Mouse (Mus musculus): Measurements from ENCODE around the gene Nrg4. TPM values are rescaled to one million over a fixed set of nuclear protein-coding genes. Genes with fewer than 3 reads are reported as not detected.
"Not testable (repeated sequence)": the region's sequence is repeated elsewhere in the genome, so short reads cannot be mapped to it uniquely, and the experiment has no call there.

Gene Nrg4
- polyA plus RNA-seq, 1 experiment from 2014 or later: 1.2 TPM

- H3K27ac ChIP-seq (ENCODE audit: low read length): no peak overlapping the region
- WGBS: 50% methylated on average over 5 of the region's 5 CpGs
These were observed 54.6 kb downstream of the Nrg4 start for GRCm38 (mm10) chr9:55271960-55272560.

GRCm38 (mm10) chr9:55264356-55265302 lies 62.0 kb downstream of the Nrg4 start:
- no peak overlapping the region for H3K4me3 ChIP-seq (ENCODE audit: low read length)
- whole genome bisulfite sequencing: 51% methylated on average over 8 of the region's 8 CpGs
- no peaks in the 10 kb centered on the region for H3K9me3 ChIP-seq (replicated peaks; ENCODE audit: control insufficient read depth, low read length)
- no peak overlapping the region for H3K27ac ChIP-seq (ENCODE audit: low read length)
- H3K27me3 ChIP-seq (ENCODE audit: control insufficient read depth, insufficient read depth, low read length): no peaks in the 10 kb centered on the region
- no peak for ATAC-seq (replicated peaks; ENCODE audit: extremely low read depth, insufficient read depth, low FRiP score)
- no peak overlapping the region for H3K9ac ChIP-seq (ENCODE audit: low read length)
- no peak overlapping the region for H3K4me2 ChIP-seq (ENCODE audit: low read depth, low read length)
- no peaks in the 10 kb centered on the region for H3K4me1 ChIP-seq (ENCODE audit: control insufficient read depth, insufficient read depth, low read length)
- no peaks in the 10 kb centered on the region for H3K36me3 ChIP-seq (ENCODE audit: control insufficient read depth, insufficient read depth)

More at GRCm38 (mm10) chr9:55271960-55272560, 54.6 kb downstream of the Nrg4 start:
- H3K4me3 ChIP-seq (ENCODE audit: low read length): no peak overlapping the region
- H3K9me3 ChIP-seq (replicated peaks; ENCODE audit: control insufficient read depth, low read length): no peaks in the 10 kb centered on the region
- H3K9ac ChIP-seq (ENCODE audit: low read length): no peak overlapping the region
- H3K4me1 ChIP-seq (ENCODE audit: control insufficient read depth, insufficient read depth, low read length): no peaks in the 10 kb centered on the region
- no peaks in the 10 kb centered on the region for H3K27me3 ChIP-seq (ENCODE audit: control insufficient read depth, insufficient read depth, low read length)
- no peaks in the 10 kb centered on the region for H3K36me3 ChIP-seq (ENCODE audit: control insufficient read depth, insufficient read depth)
- H3K4me2 ChIP-seq (ENCODE audit: low read depth, low read length): no peak overlapping the region
- ATAC-seq (replicated peaks; ENCODE audit: extremely low read depth, insufficient read depth, low FRiP score): no peak

- Histone ChIP-seq H3K9me3 (replicated peaks; ENCODE audit: control insufficient read depth, low read length) (no peaks in the 10 kb centered on the region), H3K4me3 (ENCODE audit: low read length) (no peak overlapping the region), H3K9ac (ENCODE audit: low read length) (no peak overlapping the region), H3K27ac (ENCODE audit: low read length) (no peak overlapping the region), H3K4me2 (ENCODE audit: low read depth, low read length) (no peak overlapping the region), H3K36me3 (ENCODE audit: control insufficient read depth, insufficient read depth) (no peaks in the 10 kb centered on the region), H3K27me3 (ENCODE audit: control insufficient read depth, insufficient read depth, low read length) (no peaks in the 10 kb centered on the region), H3K4me1 (ENCODE audit: control insufficient read depth, insufficient read depth, low read length) (no peaks in the 10 kb centered on the region)
- 69% methylated on average over 6 of the region's 6 CpGs for WGBS
- ATAC-seq (replicated peaks; ENCODE audit: extremely low read depth, insufficient read depth, low FRiP score): no peak
These were observed 66.9 kb downstream of the Nrg4 start for GRCm38 (mm10) chr9:55259741-55260140.

- 79% methylated on average over 2 of the region's 2 CpGs for WGBS
- no peak overlapping the region for H3K27ac ChIP-seq (ENCODE audit: low read length)
- H3K4me2 ChIP-seq (ENCODE audit: low read depth, low read length): no peak overlapping the region
- ATAC-seq (replicated peaks; ENCODE audit: extremely low read depth, insufficient read depth, low FRiP score): no peak
- no peaks in the 10 kb centered on the region for H3K36me3 ChIP-seq (ENCODE audit: control insufficient read depth, insufficient read depth)
- no peaks in the 10 kb centered on the region for H3K4me1 ChIP-seq (ENCODE audit: control insufficient read depth, insufficient read depth, low read length)
- H3K4me3 ChIP-seq (ENCODE audit: low read length): no peak overlapping the region
- no peaks in the 10 kb centered on the region for H3K9me3 ChIP-seq (replicated peaks; ENCODE audit: control insufficient read depth, low read length)
- no peaks in the 10 kb centered on the region for H3K27me3 ChIP-seq (ENCODE audit: control insufficient read depth, insufficient read depth, low read length)
- H3K9ac ChIP-seq (ENCODE audit: low read length): no peak overlapping the region
These were observed 69.5 kb downstream of the Nrg4 start for GRCm38 (mm10) chr9:55257105-55257504.

- H3K9ac ChIP-seq (ENCODE audit: low read length): no peak overlapping the region
- no peaks in the 10 kb centered on the region for H3K27me3 ChIP-seq (ENCODE audit: control insufficient read depth, insufficient read depth, low read length)
- WGBS: 57% methylated on average over 4 of the region's 4 CpGs
- H3K4me1 ChIP-seq (ENCODE audit: control insufficient read depth, insufficient read depth, low read length): no peaks in the 10 kb centered on the region
- H3K27ac ChIP-seq (ENCODE audit: low read length): no peak overlapping the region
- no peak for ATAC-seq (replicated peaks; ENCODE audit: extremely low read depth, insufficient read depth, low FRiP score)
- H3K4me3 ChIP-seq (ENCODE audit: low read length): no peak overlapping the region
- H3K4me2 ChIP-seq (ENCODE audit: low read depth, low read length): no peak overlapping the region
- H3K9me3 ChIP-seq (replicated peaks; ENCODE audit: control insufficient read depth, low read length): no peaks in the 10 kb centered on the region
- H3K36me3 ChIP-seq (ENCODE audit: control insufficient read depth, insufficient read depth): no peaks in the 10 kb centered on the region
These were observed 71.0 kb downstream of the Nrg4 start for GRCm38 (mm10) chr9:55255604-55256003.

GRCm38 (mm10) chr9:55255056-55255455 lies 71.6 kb downstream of the Nrg4 start:
- H3K4me3 ChIP-seq (ENCODE audit: low read length): no peak overlapping the region
- no peaks in the 10 kb centered on the region for H3K36me3 ChIP-seq (ENCODE audit: control insufficient read depth, insufficient read depth)
- no peaks in the 10 kb centered on the region for H3K27me3 ChIP-seq (ENCODE audit: control insufficient read depth, insufficient read depth, low read length)
- ATAC-seq (replicated peaks; ENCODE audit: extremely low read depth, insufficient read depth, low FRiP score): no peak
- WGBS: 80% methylated on average over 5 of the region's 5 CpGs
- H3K27ac ChIP-seq (ENCODE audit: low read length): no peak overlapping the region
- H3K9me3 ChIP-seq (replicated peaks; ENCODE audit: control insufficient read depth, low read length): no peaks in the 10 kb centered on the region
- H3K4me2 ChIP-seq (ENCODE audit: low read depth, low read length): no peak overlapping the region
- H3K9ac ChIP-seq (ENCODE audit: low read length): no peak overlapping the region
- no peaks in the 10 kb centered on the region for H3K4me1 ChIP-seq (ENCODE audit: control insufficient read depth, insufficient read depth, low read length)

- ATAC-seq (replicated peaks; ENCODE audit: extremely low read depth, insufficient read depth, low FRiP score): no peak
- Histone ChIP-seq H3K36me3 (ENCODE audit: control insufficient read depth, insufficient read depth) (no peaks in the 10 kb centered on the region), H3K9me3 (replicated peaks; ENCODE audit: control insufficient read depth, low read length) (no peaks in the 10 kb centered on the region), H3K4me3 (ENCODE audit: low read length) (no peak overlapping the region), H3K27me3 (ENCODE audit: control insufficient read depth, insufficient read depth, low read length) (no peaks in the 10 kb centered on the region), H3K27ac (ENCODE audit: low read length) (no peak overlapping the region), H3K9ac (ENCODE audit: low read length) (no peak overlapping the region), H3K4me1 (ENCODE audit: control insufficient read depth, insufficient read depth, low read length) (no peaks in the 10 kb centered on the region), H3K4me2 (ENCODE audit: low read depth, low read length) (no peak overlapping the region)
- 49% methylated on average over 1 of the region's 1 CpGs for WGBS
These were observed 72.8 kb downstream of the Nrg4 start for GRCm38 (mm10) chr9:55253849-55254248.

- H3K9ac ChIP-seq (ENCODE audit: low read length); H3K27ac ChIP-seq (ENCODE audit: low read length); H3K9me3 ChIP-seq (replicated peaks; ENCODE audit: control insufficient read depth, low read length); H3K27me3 ChIP-seq (ENCODE audit: control insufficient read depth, insufficient read depth, low read length); H3K36me3 ChIP-seq (ENCODE audit: control insufficient read depth, insufficient read depth); H3K4me3 ChIP-seq (ENCODE audit: low read length); ATAC-seq (replicated peaks; ENCODE audit: extremely low read depth, insufficient read depth, low FRiP score); H3K4me2 ChIP-seq (ENCODE audit: low read depth, low read length); H3K4me1 ChIP-seq (ENCODE audit: control insufficient read depth, insufficient read depth, low read length): not testable (repeated sequence)
- WGBS: 50% methylated on average over 2 of the region's 2 CpGs
These were observed 74.5 kb downstream of the Nrg4 start for GRCm38 (mm10) chr9:55252097-55252496.

GRCm38 (mm10) chr9:55250595-55251247 lies 75.9 kb downstream of the Nrg4 start:
- H3K9ac ChIP-seq (ENCODE audit: low read length): no peak overlapping the region

More at GRCm38 (mm10) chr9:55250595-55251247, 75.9 kb downstream of the Nrg4 start:
- H3K4me1 ChIP-seq (ENCODE audit: control insufficient read depth, insufficient read depth, low read length): no peaks in the 10 kb centered on the region
- WGBS: 78% methylated on average over 6 of the region's 6 CpGs
- H3K27me3 ChIP-seq (ENCODE audit: control insufficient read depth, insufficient read depth, low read length): no peaks in the 10 kb centered on the region
- H3K27ac ChIP-seq (ENCODE audit: low read length): no peak overlapping the region
- H3K4me3 ChIP-seq (ENCODE audit: low read length): no peak overlapping the region
- H3K9me3 ChIP-seq (replicated peaks; ENCODE audit: control insufficient read depth, low read length): no peaks in the 10 kb centered on the region
- H3K4me2 ChIP-seq (ENCODE audit: low read depth, low read length): no peak overlapping the region
- ATAC-seq (replicated peaks; ENCODE audit: extremely low read depth, insufficient read depth, low FRiP score): no peak
- no peaks in the 10 kb centered on the region for H3K36me3 ChIP-seq (ENCODE audit: control insufficient read depth, insufficient read depth)
